In the genomic region with DNA sequence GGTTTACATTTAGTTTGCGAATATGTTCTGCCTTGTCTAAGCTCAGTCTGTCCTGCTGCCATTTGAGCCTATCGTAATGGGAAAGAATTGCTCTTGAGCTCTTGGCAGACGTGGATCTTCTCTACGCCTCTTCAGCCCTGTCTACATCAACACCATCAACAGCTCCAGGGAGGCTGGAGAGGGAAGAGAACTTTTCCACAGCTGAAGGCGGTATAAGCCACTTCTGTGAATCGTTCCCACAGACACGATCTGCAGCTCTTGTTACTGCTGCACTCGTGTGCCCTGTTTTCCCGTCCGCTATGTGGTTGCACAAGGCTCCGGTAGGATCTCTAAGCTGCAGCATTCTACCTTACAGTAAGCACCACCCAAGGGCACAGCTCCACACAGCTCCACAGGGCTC, we compare ENCODE assay signal across 13 mouse cellular contexts.
"Had no signal": no experiment of that assay in that cellular context is flagged by ENCODE, and none has a peak within 500 bp of the region (broad histone marks: within the 10 kb centered on the region; RNA-seq: fewer than 3 reads in every experiment).

No protein-coding gene starts in this region.

- DNase-seq: gastrocnemius, postnatal 14 days; gastrocnemius, postnatal 36 days; heart, adult 2 months; heart, postnatal 14 days; heart, postnatal 36 days; kidney, adult 11 months; kidney, adult 2 months; kidney, adult 9 months; kidney, postnatal 14 days; kidney, postnatal 36 days; layer of hippocampus, adult 9-11 months; layer of hippocampus, postnatal 36 days; left cerebral cortex, postnatal 4 days had no signal
